Mouse (Mus musculus) kidney, adult 2 months (tissue): ENCODE data around the gene Gm20479. TPM values are rescaled to one million over a fixed set of nuclear protein-coding genes. Genes with fewer than 3 reads are reported as not detected.
A peak's percentile ranks its signal among the peaks of the same experiment; 100 is the strongest.

Experiments
- DNase-seq: peaks from one replicate; pipeline ENCODE4 v3.0.0; 2021
- H3K27ac ChIP-seq: fragments of 200-500 bp; 2 replicates; pipeline ENCODE4 v1.5.1; 2012; ENCODE audit warnings: low read depth, low read length, control low read depth, inconsistent platforms; ENCODE audit not compliant: insufficient read depth
- H3K27me3 ChIP-seq: fragments of 200-500 bp; replicated peaks from 2 replicates; pipeline ENCODE4 v1.6.1; 2012; ENCODE audit warnings: mild to moderate bottlenecking, moderate library complexity, low read length, inconsistent platforms; ENCODE audit not compliant: control insufficient read depth, insufficient read depth
- H3K36me3 ChIP-seq: fragments of 200-500 bp; 2 replicates; pipeline ENCODE4 v1.6.1; 2012; ENCODE audit warnings: mild to moderate bottlenecking, moderate library complexity, low read length, inconsistent platforms; ENCODE audit not compliant: control insufficient read depth, insufficient read depth
- H3K4me1 ChIP-seq: fragments of 200-500 bp; 2 replicates; pipeline ENCODE4 v1.6.1; 2011; ENCODE audit warnings: low read length; ENCODE audit not compliant: control insufficient read depth, insufficient read depth
- H3K4me3 ChIP-seq: fragments of 200-500 bp; 2 replicates; pipeline ENCODE4 v1.5.1; 2011; ENCODE audit warnings: mild to moderate bottlenecking, low read depth, low read length, control low read depth; ENCODE audit not compliant: insufficient read depth
- CTCF ChIP-seq: fragments of 200-500 bp; conservative IDR thresholded peaks from 2 replicates; pipeline ENCODE4 v1.5.1; 2011; ENCODE audit warnings: low read depth, mild to moderate bottlenecking, control low read depth, low read length, moderate library complexity, mixed read lengths; ENCODE audit not compliant: insufficient read depth, insufficient read length
- POLR2A ChIP-seq: fragments of 200-500 bp; IDR thresholded peaks from one replicate; pipeline ENCODE4 v1.6.1; 2011; ENCODE audit warnings: low read depth, low read length, control low read depth
- WGBS: fragments of 180-500 bp; shearing (Covaris S2); methylation state at CpG from one replicate; pipeline ENCODE4 v1.1.7; 2018; 5-methylcytosine and 5-hydroxymethylcytosine counted together
- polyA plus RNA-seq: library from polyadenylated mRNA; depleted of rRNA; stranded (reverse); fragments of >200 nt; gene quantifications from 2 replicates; pipeline ENCODE4 v1.2.3, GENCODE M21; 2012

The Gm20479 gene
- polyA plus RNA-seq, 1 experiment = not detected

GRCm38 (mm10) chr7:27381560-27381959, 24.3 kb upstream of the Gm20479 start:
- no peaks in the 10 kb centered on the region for H3K4me1 ChIP-seq
- DNase-seq = no peak
- H3K27ac ChIP-seq = no peak overlapping the region
- no peaks in the 10 kb centered on the region for H3K36me3 ChIP-seq
- no peak overlapping the region for H3K4me3 ChIP-seq
- TF ChIP-seq CTCF (no peak), POLR2A (no peak)
- WGBS = 57% methylated on average over 4 of the region's 4 CpGs
- H3K27me3 ChIP-seq = no peaks in the 10 kb centered on the region

DNA sequence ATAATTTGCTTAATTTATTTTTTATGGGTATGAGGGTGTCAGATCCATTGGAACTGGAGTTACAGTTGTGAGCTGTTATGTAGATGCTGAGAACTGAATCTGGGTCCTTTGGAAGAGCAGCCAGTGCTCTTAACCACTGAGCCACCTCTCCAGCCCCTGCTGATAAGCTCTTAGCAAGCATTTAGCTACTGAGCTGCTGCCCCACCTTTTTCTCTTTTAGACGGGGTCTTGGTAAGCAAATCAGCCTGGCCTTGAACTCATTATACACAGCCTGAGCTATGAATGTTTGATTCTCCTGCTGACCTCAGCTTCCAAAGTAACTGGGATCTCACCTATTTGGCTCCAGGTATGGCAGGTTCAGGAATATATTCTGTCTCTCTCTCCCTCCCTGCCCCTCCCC, 23.8 kb upstream of the Gm20479 start:
- 36% methylated on average over 1 of the region's 1 CpGs for WGBS
- Histone ChIP-seq H3K4me1 (no peaks in the 10 kb centered on the region), H3K4me3 (no peak overlapping the region), H3K36me3 (no peaks in the 10 kb centered on the region), H3K27me3 (no peaks in the 10 kb centered on the region), H3K27ac (no peak overlapping the region)
- no peak for DNase-seq
- no peak for TF ChIP-seq POLR2A
- TF ChIP-seq CTCF = no peak

DNA sequence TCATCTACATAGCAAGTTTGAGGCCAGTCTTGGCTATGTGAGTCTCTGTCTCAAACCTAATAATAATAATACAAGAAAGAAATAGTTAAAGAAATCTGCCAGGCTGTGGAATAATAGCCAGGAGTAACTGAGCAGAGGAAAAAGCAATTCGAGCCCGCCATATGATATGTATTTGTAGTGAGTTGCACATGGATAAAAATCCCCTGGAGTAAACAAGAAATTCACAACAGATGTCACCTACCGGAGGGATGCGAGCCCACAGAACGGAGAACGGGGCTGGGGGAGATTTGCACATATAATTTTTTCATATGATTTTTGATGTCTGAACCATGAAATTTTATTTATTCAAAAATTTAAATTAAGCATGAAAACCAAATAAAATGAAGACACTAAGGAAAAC, 22.6 kb upstream of the Gm20479 start:
- H3K27ac ChIP-seq = no peak overlapping the region
- H3K27me3 ChIP-seq = no peaks in the 10 kb centered on the region
- no peak for TF ChIP-seq CTCF
- TF ChIP-seq POLR2A = no peak
- no peaks in the 10 kb centered on the region for H3K36me3 ChIP-seq
- H3K4me1 ChIP-seq = no peaks in the 10 kb centered on the region
- H3K4me3 ChIP-seq = no peak overlapping the region
- no peak for DNase-seq
- WGBS = 84% methylated on average over 6 of the region's 6 CpGs

- Histone ChIP-seq H3K4me3 (no peak overlapping the region), H3K27me3 (no peaks in the 10 kb centered on the region), H3K27ac (no peak overlapping the region), H3K36me3 (no peaks in the 10 kb centered on the region), H3K4me1 (no peaks in the 10 kb centered on the region)
- DNase-seq = peak; percentile 36
- no peak for TF ChIP-seq POLR2A
- peak; percentile 59; the same call in 1 of the 2 replicates for TF ChIP-seq CTCF
- 20% methylated on average over 4 of the region's 4 CpGs for WGBS
These were observed 21.2 kb upstream of the Gm20479 start for GRCm38 (mm10) chr7:27378431-27378830.

DNA sequence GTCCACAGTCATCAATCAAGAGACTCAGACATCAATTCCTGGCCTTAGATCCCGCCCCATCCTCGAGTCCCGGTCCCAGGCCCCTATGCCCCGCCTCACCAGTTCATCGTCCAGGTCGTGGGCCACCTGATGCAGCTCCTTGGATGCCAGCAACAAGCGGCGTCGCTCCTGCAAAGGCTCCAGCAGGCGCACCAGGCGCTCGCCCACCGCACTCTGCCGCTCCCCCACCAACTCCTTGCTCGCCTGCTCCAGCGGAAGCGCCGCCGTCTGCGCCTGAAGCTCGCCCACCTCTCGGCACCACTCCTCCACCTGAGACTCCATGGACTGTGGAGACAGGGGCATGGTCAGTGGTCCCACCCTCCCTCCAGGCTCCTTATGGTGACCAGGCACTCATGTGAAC, 18.1 kb upstream of the Gm20479 start:
- Histone ChIP-seq H3K27me3 (no peaks in the 10 kb centered on the region), H3K36me3 (no peaks in the 10 kb centered on the region)

DNA sequence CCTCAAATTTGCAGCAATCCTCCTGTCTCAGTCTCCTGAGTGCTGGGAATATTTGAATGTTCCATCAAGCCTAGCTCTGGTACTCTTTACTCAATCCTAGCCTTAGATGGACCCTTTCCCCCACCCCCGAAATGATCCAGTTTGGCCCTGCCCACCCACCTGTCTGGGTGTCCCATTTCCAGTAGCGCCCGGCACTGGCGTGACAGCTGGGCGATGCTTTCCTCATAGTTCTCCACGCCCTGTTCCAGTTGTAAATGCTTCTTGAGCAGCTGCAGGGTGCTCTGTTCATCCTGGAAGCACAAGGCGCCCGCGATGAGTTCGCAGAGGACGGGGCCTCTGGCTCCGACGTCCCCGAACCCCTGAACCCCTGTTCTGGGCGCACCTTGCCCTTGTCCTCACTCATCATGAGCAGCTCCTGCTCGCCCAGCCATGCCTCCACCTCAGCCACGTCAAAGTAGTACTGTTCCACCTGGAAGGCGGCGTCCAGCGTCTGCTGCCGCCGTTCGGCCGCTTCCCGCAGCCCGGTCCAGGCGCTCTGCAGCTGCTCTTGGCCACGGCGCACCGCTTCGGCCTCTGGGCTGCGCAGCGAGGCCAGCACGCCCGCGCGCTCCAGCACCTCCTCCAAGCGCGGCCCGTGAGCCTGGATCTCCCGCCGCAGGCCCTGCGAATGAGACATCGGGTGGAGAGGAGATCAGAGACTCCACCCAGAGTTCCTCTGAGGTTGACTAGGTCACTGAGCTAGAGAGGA, 14.7 kb upstream of the Gm20479 start:
- Histone ChIP-seq H3K4me1 (no peaks in the 10 kb centered on the region), H3K27me3 (no peaks in the 10 kb centered on the region), H3K36me3 (no peaks in the 10 kb centered on the region), H3K4me3 (no peak overlapping the region), H3K27ac (no peak overlapping the region)
- DNase-seq = no peak
- TF ChIP-seq CTCF = no peak
- no peak for TF ChIP-seq POLR2A
- WGBS = 6% methylated on average over 44 of the region's 44 CpGs

More for the DNA sequence above, 18.1 kb upstream of the Gm20479 start:
- TF ChIP-seq POLR2A (no peak), CTCF (no peak)
- Histone ChIP-seq H3K27ac (no peak overlapping the region), H3K4me1 (no peaks in the 10 kb centered on the region), H3K4me3 (no peak overlapping the region)
- 3% methylated on average over 22 of the region's 22 CpGs for WGBS
- no peak for DNase-seq

GRCm38 (mm10) chr7:27369111-27369510, 11.9 kb upstream of the Gm20479 start:
- Histone ChIP-seq H3K4me3 (no peak overlapping the region), H3K27me3 (no peaks in the 10 kb centered on the region; the same call in 1 of the 2 replicates), H3K27ac (no peak overlapping the region), H3K4me1 (no peaks in the 10 kb centered on the region), H3K36me3 (no peaks in the 10 kb centered on the region)
- DNase-seq = no peak
- no peak for TF ChIP-seq CTCF
- no peak for TF ChIP-seq POLR2A
- WGBS = 76% methylated on average over 19 of the region's 19 CpGs
